Mouse (Mus musculus): Measurements from ENCODE around the gene Drc3.

DNA sequence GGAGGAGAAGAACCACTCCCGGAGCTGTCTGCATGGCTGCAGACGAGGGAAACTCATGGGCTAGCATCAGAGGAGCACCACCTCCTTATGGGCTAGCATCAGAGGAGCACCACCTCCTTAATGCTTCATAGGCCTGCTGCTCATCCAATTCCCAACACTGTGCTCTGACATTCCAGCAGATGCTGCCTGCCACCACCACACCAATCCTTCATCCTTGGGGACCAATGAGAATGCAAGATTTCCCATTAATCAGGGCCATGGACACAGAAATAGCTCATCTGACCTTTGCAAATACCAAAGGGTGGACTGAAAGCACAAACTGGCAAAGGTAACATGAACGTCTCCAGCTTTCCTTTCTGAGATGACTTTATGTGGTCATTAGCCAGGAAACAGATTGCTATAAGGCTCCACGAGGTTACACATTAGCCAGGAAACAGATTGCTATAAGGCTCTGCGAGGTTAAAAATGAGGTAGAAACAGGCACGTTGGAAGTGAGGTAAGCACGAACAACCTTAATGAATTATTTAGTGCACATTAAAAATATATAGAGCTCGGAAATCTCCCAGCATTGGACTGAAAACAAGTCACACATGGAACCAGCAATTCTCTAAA lies 32.6 kb upstream of the Drc3 start:
- TF ChIP-seq GATA1 (IDR thresholded peaks at IDR 0.05; ENCODE audit: borderline replicate concordance, low read length) (no peak), FLI1 (IDR thresholded peaks at IDR 0.05; ENCODE audit: low read length) (no peak)
